Mouse (Mus musculus) brain, embryonic 14.5 days (tissue): ENCODE measurements around the gene Gpr89. TPM values are rescaled to one million over a fixed set of nuclear protein-coding genes. Genes with fewer than 3 reads are reported as not detected.

Source experiments
- DNase-seq: peaks from one replicate; pipeline ENCODE4 v3.0.0-alpha.2; 2011; ENCODE audit warnings: low read depth
- CTCF ChIP-seq: fragments of 200-500 bp; IDR thresholded peaks from 2 replicates; pipeline ENCODE4 v1.5.1; 2012; ENCODE audit warnings: inconsistent platforms, mild to moderate bottlenecking, moderate library complexity, borderline replicate concordance; ENCODE audit not compliant: insufficient read depth, insufficient read length; ENCODE audit errors: extremely low read depth
- POLR2A ChIP-seq: fragments of 200-500 bp; IDR thresholded peaks from 2 replicates; pipeline ENCODE4 v1.6.1; 2012; ENCODE audit warnings: mild to moderate bottlenecking, inconsistent platforms, borderline replicate concordance; ENCODE audit not compliant: poor library complexity, insufficient read depth, insufficient read length, severe bottlenecking; ENCODE audit errors: extremely low read depth
- polyA plus RNA-seq: library from polyadenylated mRNA; depleted of rRNA; stranded (reverse); fragments of >200 nt; gene quantifications from 2 replicates; pipeline ENCODE4 v1.2.3, GENCODE M21; 2012

Gpr89 gene
- polyA plus RNA-seq, 1 experiment = 15.6 TPM

DNA sequence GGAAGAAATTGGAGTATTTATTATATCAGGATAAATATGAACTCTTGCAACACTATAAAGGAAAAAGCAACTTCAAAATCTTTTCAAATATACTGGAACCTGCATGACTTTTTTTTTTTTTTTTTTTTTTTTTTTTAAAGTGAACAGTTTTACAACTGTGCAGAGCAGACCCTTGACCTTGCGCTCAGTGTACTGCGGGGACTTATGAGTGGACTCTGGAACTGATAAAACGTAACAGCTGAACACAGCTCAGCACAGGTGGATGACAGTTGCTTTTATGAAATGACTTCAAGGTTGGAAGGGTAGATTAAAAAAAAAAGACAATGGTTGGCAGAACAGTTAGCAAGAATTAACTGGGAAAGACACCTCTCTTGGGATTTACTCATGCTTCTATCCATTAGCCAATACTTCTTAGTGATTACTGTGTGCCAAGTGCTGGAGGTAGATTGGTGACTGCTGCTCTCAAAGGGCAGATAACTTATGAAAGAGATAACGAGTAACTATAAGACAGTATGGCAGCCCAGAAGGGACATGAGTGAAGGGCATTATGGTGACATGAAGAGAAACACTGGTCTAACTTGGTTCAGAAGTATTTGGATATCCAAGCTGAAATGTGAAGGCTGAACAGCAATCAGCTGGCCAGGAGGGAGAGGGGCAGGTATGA is 2.7 kb downstream of the Gpr89 start:
- no peak for DNase-seq
- no peak for TF ChIP-seq POLR2A
- no peak for TF ChIP-seq CTCF

DNA sequence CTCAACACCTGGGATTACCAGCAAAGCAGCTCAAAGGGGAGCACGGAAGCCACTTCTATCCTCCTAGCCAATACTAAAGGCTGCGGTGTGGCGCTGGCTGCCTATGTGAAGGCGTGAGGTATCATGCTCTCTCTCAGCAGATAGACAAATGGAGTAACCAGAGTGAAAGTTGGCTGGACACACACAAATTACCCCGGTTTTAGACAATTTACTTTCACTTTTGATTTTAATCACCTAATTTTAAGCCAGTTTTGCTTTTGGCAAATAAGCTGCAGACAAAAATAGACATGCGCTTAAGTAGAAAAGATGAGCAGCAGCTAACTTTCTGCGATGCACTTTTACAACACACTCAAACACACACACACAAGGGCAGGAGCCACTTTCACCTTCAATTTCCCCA is 21.5 kb downstream of the Gpr89 start:
- DNase-seq = no peak
- no peak for TF ChIP-seq POLR2A
- no peak for TF ChIP-seq CTCF

DNA sequence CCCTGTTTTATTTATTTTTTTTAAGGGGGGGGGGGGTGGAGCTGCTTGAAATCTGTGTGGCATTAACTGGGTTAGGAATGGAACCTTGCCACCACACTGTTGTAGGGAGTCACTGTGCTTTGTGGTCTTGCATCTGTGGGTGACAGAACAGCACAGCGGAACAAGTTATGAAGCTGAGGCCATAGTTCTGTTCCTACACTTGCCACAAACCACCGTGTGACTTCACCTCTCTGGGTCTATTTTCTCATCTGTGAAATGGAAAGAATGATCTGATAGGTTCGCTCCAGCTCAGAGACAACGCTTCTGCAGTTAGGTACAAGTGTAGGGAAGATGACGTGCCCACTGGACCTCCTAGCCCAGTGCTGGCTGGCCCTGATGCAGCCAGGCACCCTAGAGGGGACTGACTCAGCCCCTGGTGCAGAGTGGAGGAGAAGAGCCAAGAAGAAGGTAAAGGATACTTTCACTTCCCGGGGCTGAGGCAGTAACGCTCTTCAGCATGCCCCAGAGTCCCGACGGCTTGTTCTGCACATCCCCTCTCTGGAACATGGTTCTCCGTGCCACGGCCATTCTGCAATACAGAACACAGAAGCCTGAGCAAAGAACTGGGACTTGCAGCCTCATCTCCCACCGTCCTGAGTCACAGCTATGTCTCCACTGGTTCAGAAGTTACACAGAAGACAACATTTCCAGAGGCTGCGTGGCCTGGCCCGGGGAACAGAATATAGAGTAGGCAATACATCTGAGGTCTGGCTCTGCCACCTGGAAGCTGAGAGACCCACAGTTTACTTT is 22.9 kb downstream of the Gpr89 start:
- TF ChIP-seq POLR2A (no peak), CTCF (no peak)
- no peak for DNase-seq

DNA sequence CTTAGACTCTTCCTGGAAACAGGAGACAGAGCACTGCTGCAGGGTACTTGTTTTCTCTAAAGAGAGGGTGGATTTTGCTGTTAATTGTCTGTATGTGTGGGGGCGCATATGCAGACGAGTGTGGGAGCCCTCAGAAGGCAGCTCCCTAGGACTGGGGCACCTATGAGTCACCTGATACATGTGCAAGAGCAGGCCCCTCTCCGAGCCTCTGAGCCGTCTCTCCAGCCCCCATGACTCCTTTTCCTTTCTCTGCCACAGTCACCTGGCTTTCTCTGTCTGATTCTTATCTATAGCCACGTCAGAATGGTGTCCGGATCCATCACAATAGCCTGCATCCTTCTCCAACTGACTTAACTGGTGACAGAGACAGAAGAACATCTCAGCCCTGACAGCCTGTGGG is 23.6 kb downstream of the Gpr89 start:
- TF ChIP-seq POLR2A (no peak), CTCF (no peak)
- no peak for DNase-seq

DNA sequence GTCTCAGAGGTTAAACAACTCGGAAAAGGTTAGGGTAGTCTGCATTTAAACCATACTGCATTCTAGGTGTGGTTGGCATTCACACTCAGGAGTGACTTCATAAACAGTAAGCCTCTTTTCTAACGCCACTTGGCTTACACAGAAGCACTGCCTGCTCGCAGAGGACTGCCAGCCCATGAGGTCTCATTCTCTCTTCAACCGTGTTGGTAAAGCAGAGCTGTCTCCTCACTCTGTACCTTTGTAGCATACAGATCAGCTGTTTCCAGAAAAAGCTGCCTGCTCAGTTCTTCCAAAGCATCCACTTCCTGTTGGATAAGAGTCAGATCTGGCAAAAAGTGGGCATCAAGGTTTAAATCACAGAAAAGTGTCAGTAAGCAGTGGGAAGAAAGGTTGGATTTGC is 24.8 kb downstream of the Gpr89 start:
- TF ChIP-seq CTCF = no peak
- no peak for TF ChIP-seq POLR2A
- DNase-seq = no peak

DNA sequence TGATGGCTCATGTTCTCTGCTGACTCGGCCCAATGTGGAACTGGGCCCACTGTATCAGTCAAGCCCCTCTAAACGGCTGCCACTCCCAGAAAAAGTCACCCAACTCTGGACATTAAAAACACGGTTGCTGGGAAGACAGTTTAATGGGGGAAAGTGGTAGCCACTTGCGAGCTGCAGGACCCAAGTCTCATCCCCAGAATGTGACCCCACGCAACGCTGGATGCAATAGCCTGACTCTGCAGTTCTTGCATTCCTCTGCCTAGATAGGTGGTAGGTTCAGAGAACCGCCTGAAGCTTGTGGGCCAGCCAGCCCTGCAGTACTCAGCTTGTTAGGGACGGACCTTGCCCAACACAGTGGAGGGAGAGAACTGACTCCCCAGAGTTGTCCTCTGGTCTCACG is 25.6 kb downstream of the Gpr89 start:
- no peak for DNase-seq
- TF ChIP-seq CTCF (no peak), POLR2A (no peak)

DNA sequence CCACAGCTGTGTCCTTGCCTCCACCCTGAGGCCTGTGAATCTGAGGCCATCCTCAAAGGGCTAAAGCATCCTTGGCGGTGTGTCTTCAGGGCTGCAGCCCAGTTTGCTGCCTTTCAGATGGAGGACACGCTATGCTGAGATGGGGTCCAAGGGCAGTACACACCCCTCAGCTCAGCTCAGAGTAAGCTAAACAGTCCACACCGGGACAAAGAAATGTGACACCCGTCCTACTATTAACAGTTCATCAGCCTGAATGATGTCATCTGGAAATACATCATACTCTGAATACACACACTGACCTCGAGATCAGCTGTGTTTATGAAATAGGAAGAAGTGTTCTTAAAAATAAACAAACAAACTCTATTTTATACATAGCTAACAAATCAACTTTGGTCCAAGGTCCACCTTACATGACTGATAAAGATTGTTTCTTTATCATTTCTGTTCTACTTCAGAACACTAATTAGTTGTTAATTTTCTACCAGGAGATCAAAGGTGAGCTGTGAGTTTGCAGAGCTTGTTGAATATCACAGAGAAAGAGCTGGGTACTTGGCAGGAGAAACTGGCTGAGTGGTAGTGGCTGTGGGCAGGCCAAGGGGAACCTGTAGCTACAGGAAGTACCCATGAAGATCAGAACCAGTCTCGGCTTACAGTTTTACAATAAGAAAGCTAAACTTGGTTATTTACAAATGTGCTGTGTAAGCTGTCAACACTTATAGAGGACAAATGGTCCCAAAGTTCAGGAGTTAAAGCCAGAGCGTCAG is 30.2 kb downstream of the Gpr89 start:
- no peak for DNase-seq
- TF ChIP-seq POLR2A = no peak

DNA sequence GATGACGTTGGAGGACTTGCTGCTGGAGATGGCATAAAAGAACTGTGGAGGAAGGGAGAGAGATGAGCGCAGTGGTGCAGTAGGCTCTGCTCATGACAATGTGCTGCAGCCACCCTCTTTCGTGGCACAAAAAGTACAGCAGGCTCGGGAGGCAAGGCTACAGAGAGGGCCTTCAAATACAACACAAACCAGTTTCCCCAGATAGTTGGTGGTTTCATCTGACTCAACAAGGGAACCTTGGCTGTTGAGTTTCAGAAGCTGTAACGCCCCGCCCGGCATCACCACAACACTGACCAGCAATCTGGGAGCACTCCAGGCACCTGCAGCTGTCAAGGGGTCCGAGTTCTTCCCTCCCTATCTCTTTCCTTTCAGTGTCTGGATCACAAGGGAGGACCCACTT is 32.6 kb downstream of the Gpr89 start:
- DNase-seq = no peak
- no peak for TF ChIP-seq POLR2A
- TF ChIP-seq CTCF = no peak

DNA sequence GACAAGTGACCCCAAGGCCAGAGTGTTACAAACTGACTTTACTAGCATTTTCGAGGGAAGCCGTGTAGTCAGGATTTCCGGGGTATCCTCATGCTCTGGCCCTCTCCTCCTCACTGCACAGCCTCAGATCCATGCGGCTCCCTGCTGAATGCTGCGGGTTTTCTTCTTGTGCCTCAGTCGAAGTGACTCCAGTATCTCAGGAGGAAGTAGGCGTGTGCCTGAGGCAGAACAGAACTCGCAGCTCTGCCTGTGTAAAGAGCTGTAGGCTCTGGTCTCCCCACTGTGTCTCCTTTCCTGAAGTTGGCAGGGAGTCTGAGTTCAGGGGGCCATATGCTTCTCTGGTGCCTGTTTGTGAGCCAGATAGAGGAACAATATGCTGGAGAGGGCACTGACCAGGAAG is 34.1 kb downstream of the Gpr89 start:
- no peak for DNase-seq
- TF ChIP-seq POLR2A (no peak), CTCF (no peak)

DNA sequence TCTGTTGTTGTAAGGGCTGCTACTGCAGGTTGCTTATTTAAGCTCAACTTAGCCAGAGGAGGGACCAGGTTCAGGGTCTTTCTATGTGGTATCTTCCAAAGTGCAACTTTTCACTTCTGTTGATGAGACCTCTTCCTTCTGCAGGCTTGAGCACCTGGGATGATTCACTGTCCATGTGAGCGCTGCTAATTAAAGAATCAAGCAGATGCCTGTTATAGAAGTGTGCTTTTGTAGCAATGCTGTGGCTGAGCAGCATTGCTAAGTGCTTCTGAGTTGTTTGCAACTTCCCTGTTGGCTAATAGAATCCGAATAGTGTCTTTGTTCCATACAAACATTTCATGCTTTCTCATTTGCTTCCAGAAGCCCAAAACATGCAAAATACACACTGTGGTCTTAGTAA is 34.9 kb downstream of the Gpr89 start:
- DNase-seq = no peak
- TF ChIP-seq POLR2A = no peak
- TF ChIP-seq CTCF = no peak

DNA sequence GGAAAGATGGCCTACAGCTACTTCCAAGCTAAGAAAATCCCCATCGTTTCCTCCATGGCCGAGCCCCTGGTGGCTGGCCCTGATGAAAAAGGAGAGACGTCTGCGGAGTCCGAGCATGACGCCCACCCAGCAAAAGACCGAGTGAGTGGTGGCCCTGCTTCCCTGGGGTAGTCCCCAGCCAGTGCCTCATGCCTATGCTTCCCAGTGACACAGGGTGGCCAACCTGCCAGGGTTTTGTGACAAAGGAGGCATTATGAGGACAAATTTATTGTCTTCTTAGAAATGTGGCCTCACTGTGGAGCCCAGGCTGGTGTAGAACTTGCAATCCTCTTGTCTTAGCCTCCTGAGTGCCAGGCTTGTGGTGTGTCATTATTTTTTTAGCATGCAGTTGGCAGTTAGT is 36.1 kb downstream of the Gpr89 start:
- DNase-seq = no peak
- TF ChIP-seq POLR2A (no peak), CTCF (no peak)
